Mouse (Mus musculus): ENCODE results near the gene Cebpa. TPM values are rescaled to one million over a fixed set of nuclear protein-coding genes. Genes with fewer than 3 reads are reported as not detected.

The Cebpa gene
- polyA plus RNA-seq, 1 experiment from 2014 or later: 0.74 TPM

DNA sequence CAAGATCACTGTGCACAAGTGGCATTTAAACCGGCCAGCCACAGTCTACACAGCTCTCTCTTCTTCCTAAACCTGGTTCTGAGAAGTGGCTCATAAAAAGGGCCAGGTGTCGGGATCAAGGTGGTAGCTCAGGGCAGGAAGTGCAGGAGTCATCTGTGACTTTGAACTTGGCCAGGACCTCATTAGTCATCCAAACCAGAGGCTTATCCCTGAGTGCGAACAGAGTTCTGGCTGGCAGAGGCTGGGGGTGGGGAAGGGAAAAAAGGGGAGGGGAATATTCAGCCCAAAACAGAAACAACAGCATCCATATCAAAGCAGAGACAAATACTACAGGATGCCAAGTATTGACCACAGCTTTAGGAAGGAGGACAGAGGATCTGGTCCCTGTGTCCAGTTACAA, 11.5 kb upstream of the Cebpa start:
- Histone ChIP-seq H3K4me1 (no peaks in the 10 kb centered on the region), H3K36me3 (no peaks in the 10 kb centered on the region), H3K4me2 (replicated peaks) (no peak overlapping the region), H3K9me3 (no peaks in the 10 kb centered on the region), H3K27ac (no peak overlapping the region), H3K9ac (no peak overlapping the region), H3K27me3 (replicated peaks) (no peaks in the 10 kb centered on the region), H3K4me3 (no peak overlapping the region)
- 52% methylated on average over 3 of the region's 3 CpGs for WGBS
- no peak for ATAC-seq (ENCODE audit: low FRiP score, low read depth)

DNA sequence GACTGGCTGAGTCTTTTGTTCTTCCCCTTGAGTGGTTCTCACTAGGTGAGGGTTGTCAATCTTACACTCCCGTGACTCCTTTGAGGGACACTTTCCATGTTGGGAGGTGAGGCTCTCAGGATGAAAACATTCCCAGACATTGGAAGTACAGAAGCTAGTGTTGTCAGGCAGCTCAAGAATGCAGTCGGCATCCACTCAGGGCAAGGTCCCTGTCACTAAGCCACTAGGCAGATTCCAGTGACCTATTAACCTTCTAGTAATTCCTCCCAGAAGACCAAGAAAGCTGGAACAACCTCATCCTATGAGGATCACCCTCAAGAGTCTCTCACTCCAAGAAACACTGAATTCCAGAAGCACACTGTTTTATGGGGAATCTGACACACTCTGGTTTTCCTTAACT, 11.0 kb upstream of the Cebpa start:
- WGBS: 38% methylated on average over 2 of the region's 2 CpGs
- no peaks in the 10 kb centered on the region for H3K36me3 ChIP-seq
- no peak overlapping the region for H3K9ac ChIP-seq
- no peak for ATAC-seq (ENCODE audit: low FRiP score, low read depth)
- no peak overlapping the region for H3K4me3 ChIP-seq
- H3K27ac ChIP-seq: no peak overlapping the region
- H3K4me2 ChIP-seq (replicated peaks): no peak overlapping the region
- no peaks in the 10 kb centered on the region for H3K27me3 ChIP-seq (replicated peaks)
- no peaks in the 10 kb centered on the region for H3K4me1 ChIP-seq
- no peaks in the 10 kb centered on the region for H3K9me3 ChIP-seq

DNA sequence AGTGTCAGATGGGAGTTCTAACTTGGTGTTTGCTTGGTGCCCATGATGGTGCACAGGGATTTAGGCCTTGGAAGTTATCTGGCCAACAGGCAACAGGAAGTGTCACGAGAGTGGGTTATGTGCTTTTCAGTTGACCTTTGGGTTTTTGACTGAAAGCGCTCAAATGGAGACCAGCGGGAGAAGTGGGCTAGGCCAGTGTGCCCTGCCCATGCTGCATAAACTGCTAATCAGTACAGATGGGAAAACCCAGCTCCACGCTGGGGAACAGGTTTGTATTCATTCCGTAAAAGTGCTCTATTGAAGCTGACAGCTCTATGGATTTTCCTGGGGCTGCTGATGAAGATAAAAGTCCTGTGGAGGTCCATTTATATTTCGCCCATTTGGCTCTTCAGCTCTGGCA, 10.4 kb upstream of the Cebpa start:
- 77% methylated on average over 6 of the region's 6 CpGs for WGBS
- no peaks in the 10 kb centered on the region for H3K36me3 ChIP-seq
- H3K4me2 ChIP-seq (replicated peaks): no peak overlapping the region
- no peak overlapping the region for H3K4me3 ChIP-seq
- ATAC-seq (ENCODE audit: low FRiP score, low read depth): no peak
- H3K27ac ChIP-seq: no peak overlapping the region
- no peaks in the 10 kb centered on the region for H3K9me3 ChIP-seq
- no peaks in the 10 kb centered on the region for H3K27me3 ChIP-seq (replicated peaks)
- H3K9ac ChIP-seq: no peak overlapping the region
- H3K4me1 ChIP-seq: no peaks in the 10 kb centered on the region

DNA sequence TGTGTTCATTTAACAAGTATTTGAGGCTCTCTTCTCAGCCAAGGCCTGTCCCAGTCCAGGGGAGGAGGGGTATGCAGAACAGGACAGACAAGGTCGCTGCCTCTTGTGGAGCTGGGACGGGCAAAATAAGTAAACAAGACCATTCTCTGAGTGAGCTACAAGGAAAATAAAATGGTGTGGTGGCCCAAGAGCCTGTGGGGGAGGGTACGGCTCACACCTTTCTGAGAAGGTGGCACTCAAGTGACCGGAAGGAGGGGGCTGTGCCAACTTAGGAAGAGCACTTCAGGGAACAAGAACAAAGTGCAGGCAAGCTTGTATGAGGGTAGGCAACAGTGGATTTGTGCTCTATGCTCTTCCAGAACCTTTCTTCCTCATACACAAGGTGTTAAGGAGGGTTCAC, 6.0 kb upstream of the Cebpa start:
- Histone ChIP-seq H3K4me2 (replicated peaks) (no peak overlapping the region), H3K9ac (no peak overlapping the region), H3K27me3 (replicated peaks) (peaks cover 27% of the 10 kb centered on the region), H3K4me1 (peaks cover 6% of the 10 kb centered on the region), H3K9me3 (no peaks in the 10 kb centered on the region), H3K4me3 (no peak overlapping the region), H3K36me3 (no peaks in the 10 kb centered on the region), H3K27ac (no peak overlapping the region)
- WGBS: 55% methylated on average over 4 of the region's 4 CpGs
- ATAC-seq (ENCODE audit: low FRiP score, low read depth): no peak

DNA sequence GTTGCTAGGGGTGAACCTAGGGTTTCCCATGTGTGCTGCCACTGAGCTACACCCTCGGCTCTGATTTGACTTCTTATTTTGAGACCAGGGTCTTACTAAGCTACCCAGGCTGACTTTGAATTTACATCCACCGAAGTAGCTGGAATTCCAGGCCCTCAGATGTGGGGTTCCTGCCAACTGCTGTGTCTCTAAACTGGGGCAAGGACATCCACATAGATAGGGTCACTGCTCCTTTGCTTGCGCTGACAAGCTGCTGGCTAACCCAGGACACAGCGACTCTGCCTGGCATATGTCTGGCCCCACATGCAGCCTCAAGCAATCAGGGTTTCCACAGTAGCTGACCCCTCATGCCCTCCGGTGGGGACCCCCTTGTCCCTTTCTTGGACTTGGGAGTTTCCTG, 5.4 kb upstream of the Cebpa start:
- no peak overlapping the region for H3K4me3 ChIP-seq
- H3K36me3 ChIP-seq: no peaks in the 10 kb centered on the region
- no peak overlapping the region for H3K9ac ChIP-seq
- no peak overlapping the region for H3K4me2 ChIP-seq (replicated peaks)
- no peaks in the 10 kb centered on the region for H3K9me3 ChIP-seq
- ATAC-seq (ENCODE audit: low FRiP score, low read depth): no peak
- H3K27me3 ChIP-seq (replicated peaks): peaks cover 32% of the 10 kb centered on the region
- WGBS: 78% methylated on average over 5 of the region's 5 CpGs
- no peak overlapping the region for H3K27ac ChIP-seq
- H3K4me1 ChIP-seq: peaks cover 11% of the 10 kb centered on the region

DNA sequence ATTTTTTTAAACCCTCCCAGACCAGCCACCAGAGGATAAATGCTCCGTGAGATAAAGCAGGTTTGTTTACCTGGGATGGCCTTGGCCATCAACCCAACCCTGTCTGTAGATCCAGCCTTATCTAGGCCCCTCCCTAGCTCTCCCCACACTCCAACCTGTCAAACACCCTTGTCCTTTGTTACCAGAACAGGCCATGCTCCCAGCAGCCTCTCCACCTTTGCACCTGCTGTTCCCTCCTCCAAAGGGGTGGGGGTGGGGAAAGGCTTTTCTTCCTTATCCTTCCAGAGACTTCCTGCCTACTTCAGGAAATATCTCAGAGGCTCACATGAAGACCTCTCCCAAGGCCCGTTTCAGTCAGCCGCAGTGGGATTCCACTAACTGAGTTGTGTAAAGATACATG, 2.6 kb upstream of the Cebpa start:
- no peak for ATAC-seq (ENCODE audit: low FRiP score, low read depth)
- H3K4me2 ChIP-seq (replicated peaks): no peak overlapping the region
- H3K27me3 ChIP-seq (replicated peaks): peaks cover 56% of the 10 kb centered on the region
- no peaks in the 10 kb centered on the region for H3K9me3 ChIP-seq
- no peak overlapping the region for H3K9ac ChIP-seq
- no peak overlapping the region for H3K27ac ChIP-seq
- H3K4me3 ChIP-seq: no peak overlapping the region
- peaks cover 23% of the 10 kb centered on the region for H3K4me1 ChIP-seq
- WGBS: 63% methylated on average over 3 of the region's 3 CpGs
- no peaks in the 10 kb centered on the region for H3K36me3 ChIP-seq

DNA sequence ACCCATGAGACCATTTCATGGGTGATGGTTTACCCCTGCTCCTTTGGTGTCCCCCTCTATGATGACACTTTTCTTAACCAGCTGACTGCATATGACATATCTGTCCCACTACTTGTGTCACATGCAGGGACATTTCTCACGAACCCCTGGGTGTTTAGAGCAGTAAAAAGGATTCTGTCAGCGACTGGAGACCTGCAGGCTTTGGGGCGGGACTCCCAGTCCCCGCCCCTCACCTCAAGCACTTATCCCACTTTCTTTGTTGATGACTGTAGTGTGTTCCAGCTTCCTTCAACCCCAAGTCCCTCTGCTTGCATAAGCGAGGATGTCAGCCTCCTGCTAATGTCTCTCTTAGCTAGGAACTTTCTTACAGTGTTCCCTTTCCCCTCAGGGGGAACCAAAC, 2.0 kb upstream of the Cebpa start:
- Histone ChIP-seq H3K9me3 (no peaks in the 10 kb centered on the region), H3K36me3 (no peaks in the 10 kb centered on the region), H3K9ac (no peak overlapping the region), H3K4me1 (peaks cover 23% of the 10 kb centered on the region), H3K4me2 (replicated peaks) (no peak overlapping the region), H3K4me3 (no peak overlapping the region), H3K27ac (no peak overlapping the region), H3K27me3 (replicated peaks) (peaks cover 61% of the 10 kb centered on the region)
- no peak for ATAC-seq (ENCODE audit: low FRiP score, low read depth)
- WGBS: 27% methylated on average over 5 of the region's 5 CpGs

DNA sequence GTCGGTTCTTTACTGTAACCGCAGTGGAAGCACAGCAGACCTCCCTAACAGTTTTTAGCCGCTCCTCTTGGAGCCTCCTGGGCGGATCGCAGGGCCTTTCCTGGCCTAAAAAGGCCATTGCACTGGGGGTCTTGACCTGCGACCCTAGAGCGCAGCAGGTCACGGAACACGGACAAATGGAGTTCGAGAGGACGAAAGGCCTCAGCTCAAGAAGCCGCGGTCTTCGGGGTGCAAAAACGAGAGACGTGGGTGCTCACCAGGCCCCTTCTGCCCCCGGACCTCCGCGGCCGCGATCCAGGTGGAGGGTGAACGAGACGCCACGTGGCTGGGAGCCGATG, 1.4 kb upstream of the Cebpa start:
- peak overlapping the region; percentile 96 for H3K4me2 ChIP-seq (replicated peaks)
- H3K9me3 ChIP-seq: no peaks in the 10 kb centered on the region
- WGBS: under 1% methylated on average over 25 of the region's 25 CpGs
- H3K27me3 ChIP-seq (replicated peaks): peaks cover 68% of the 10 kb centered on the region
- H3K27ac ChIP-seq: no peak overlapping the region
- peak overlapping the region; percentile 48 for H3K4me3 ChIP-seq
- no peak for ATAC-seq (ENCODE audit: low FRiP score, low read depth)
- no peaks in the 10 kb centered on the region for H3K36me3 ChIP-seq
- H3K9ac ChIP-seq: peak overlapping the region; percentile 61; the same call in 1 of the 2 replicates
- peaks cover 23% of the 10 kb centered on the region for H3K4me1 ChIP-seq

DNA sequence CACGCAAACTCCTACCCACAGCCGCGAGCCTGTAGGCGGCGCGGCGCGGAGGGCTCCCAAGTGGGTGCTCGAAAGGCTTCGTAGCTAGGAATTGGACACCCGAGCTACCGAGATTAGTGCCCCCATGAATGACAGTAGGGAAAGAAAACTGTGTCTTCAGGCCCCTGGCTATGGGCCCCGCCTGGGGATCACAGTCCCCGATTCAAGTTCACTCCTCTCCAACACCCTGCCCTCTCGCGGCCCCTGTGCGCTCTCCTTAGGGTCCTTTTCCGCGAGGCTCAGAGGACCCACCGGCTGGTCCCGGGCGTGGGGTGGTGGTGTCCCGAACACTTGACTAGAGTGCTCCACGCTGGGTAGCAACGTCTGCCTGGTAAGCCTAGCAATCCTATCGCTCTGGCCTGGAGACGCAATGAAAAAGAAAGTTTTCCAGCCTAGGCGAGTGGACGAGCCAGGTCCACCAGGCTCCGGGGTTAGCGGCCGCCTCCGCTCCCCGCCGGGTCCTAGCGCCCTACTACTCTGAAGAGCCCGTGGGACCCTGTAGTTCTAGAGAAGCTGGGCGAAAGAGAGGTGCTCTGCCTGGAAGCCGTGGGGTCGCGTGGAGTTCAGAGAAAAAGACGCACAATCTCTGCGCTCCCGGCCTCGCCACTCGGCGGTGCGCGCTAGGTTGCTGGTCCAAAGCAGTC, 853 bp upstream of the Cebpa start:
- Histone ChIP-seq H3K4me2 (replicated peaks) (peak overlapping the region; percentile 96), H3K4me1 (peaks cover 23% of the 10 kb centered on the region), H3K27me3 (replicated peaks) (peaks cover 73% of the 10 kb centered on the region), H3K36me3 (no peaks in the 10 kb centered on the region), H3K9me3 (no peaks in the 10 kb centered on the region), H3K4me3 (peak overlapping the region; percentile 48), H3K9ac (peak overlapping the region; percentile 61), H3K27ac (no peak overlapping the region)
- ATAC-seq (ENCODE audit: low FRiP score, low read depth): peak; percentile 70
- WGBS: under 1% methylated on average over 49 of the region's 49 CpGs

DNA sequence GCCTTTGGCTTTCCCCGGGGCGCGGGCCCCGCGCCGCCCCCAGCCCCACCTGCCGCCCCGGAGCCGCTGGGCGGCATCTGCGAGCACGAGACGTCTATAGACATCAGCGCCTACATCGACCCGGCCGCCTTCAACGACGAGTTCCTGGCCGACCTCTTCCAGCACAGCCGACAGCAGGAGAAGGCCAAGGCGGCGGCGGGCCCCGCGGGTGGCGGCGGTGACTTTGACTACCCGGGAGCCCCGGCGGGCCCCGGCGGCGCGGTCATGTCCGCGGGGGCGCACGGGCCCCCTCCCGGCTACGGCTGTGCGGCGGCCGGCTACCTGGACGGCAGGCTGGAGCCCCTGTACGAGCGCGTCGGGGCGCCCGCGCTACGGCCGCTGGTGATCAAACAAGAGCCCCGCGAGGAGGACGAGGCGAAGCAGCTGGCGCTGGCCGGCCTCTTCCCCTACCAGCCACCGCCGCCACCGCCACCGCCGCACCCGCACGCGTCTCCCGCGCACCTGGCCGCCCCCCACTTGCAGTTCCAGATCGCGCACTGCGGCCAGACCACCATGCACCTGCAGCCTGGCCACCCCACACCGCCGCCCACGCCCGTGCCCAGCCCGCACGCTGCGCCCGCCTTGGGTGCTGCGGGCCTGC, 533 bp downstream of the Cebpa start:
- Histone ChIP-seq H3K9ac (peak overlapping the region; percentile 59), H3K27me3 (replicated peaks) (peaks cover 78% of the 10 kb centered on the region), H3K27ac (no peak overlapping the region), H3K4me1 (peaks cover 26% of the 10 kb centered on the region), H3K36me3 (no peaks in the 10 kb centered on the region), H3K4me3 (peak overlapping the region; percentile 48), H3K9me3 (no peaks in the 10 kb centered on the region), H3K4me2 (replicated peaks) (peak overlapping the region; percentile 96)
- peak; percentile 30 for ATAC-seq (ENCODE audit: low FRiP score, low read depth)
- WGBS: under 1% methylated on average over 63 of the region's 83 CpGs

DNA sequence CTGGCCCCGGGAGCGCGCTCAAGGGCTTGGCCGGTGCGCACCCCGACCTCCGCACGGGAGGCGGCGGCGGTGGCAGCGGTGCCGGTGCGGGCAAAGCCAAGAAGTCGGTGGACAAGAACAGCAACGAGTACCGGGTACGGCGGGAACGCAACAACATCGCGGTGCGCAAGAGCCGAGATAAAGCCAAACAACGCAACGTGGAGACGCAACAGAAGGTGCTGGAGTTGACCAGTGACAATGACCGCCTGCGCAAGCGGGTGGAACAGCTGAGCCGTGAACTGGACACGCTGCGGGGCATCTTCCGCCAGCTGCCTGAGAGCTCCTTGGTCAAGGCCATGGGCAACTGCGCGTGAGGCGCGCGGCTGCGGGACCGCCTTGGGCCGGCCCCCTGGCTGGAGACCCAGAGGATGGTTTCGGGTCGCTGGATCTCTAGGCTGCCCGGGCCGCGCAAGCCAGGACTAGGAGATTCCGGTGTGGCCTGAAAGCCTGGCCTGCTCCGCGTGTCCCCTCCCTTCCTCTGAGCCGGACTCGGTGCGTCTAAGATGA, 1.1 kb downstream of the Cebpa start:
- WGBS: under 1% methylated on average over 53 of the region's 53 CpGs
- no peak overlapping the region for H3K27ac ChIP-seq
- no peaks in the 10 kb centered on the region for H3K36me3 ChIP-seq
- H3K4me3 ChIP-seq: peak overlapping the region; percentile 48
- no peaks in the 10 kb centered on the region for H3K9me3 ChIP-seq
- H3K9ac ChIP-seq: peak overlapping the region; percentile 59; the same call in 1 of the 2 replicates
- peaks cover 78% of the 10 kb centered on the region for H3K27me3 ChIP-seq (replicated peaks)
- no peak for ATAC-seq (ENCODE audit: low FRiP score, low read depth)
- peaks cover 26% of the 10 kb centered on the region for H3K4me1 ChIP-seq
- H3K4me2 ChIP-seq (replicated peaks): peak overlapping the region; percentile 96

DNA sequence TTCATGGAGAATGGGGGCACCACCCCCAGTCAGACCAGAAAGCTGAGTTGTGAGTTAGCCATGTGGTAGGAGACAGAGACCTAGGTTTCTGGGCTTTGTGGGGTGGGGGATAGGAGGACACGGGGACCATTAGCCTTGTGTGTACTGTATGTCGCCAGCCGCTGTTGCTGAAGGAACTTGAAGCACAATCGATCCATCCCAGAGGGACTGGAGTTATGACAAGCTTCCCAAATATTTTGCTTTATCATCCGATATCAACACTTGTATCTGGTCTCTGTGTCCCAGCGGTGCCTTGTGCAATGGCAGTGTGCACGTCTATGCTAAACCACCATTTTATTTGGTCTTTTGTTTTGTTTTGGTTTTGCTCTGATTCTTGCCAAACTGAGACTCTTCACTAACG, 2.1 kb downstream of the Cebpa start:
- 35% methylated on average over 8 of the region's 8 CpGs for WGBS

More for the DNA sequence above, 2.1 kb downstream of the Cebpa start:
- no peak overlapping the region for H3K4me3 ChIP-seq
- peaks cover 26% of the 10 kb centered on the region for H3K4me1 ChIP-seq
- H3K9me3 ChIP-seq: no peaks in the 10 kb centered on the region
- H3K36me3 ChIP-seq: no peaks in the 10 kb centered on the region
- H3K27me3 ChIP-seq (replicated peaks): peaks cover 70% of the 10 kb centered on the region
- no peak overlapping the region for H3K27ac ChIP-seq
- no peak for ATAC-seq (ENCODE audit: low FRiP score, low read depth)
- H3K4me2 ChIP-seq (replicated peaks): peak overlapping the region; percentile 96; the same call in 1 of the 2 replicates
- H3K9ac ChIP-seq: no peak overlapping the region

Data from neural tube, embryonic 12.5 days (tissue).